Mouse (Mus musculus) intestine, embryonic 15.5 days (tissue): ENCODE data around the gene Cd163. TPM values are rescaled to one million over a fixed set of nuclear protein-coding genes. Genes with fewer than 3 reads are reported as not detected.

Experiments
- ATAC-seq: fragments of 200-750 bp; cut with Nextera tagmentation; 2 replicates; pipeline ENCODE4 v1.8.0; 2017; ENCODE audit warnings: moderate TSS enrichment, moderate library complexity
- H3K27ac ChIP-seq: fragments of 300-500 bp; sonication (generic); 2 replicates; pipeline ENCODE4 v1.5.1; 2015; ENCODE audit warnings: mild to moderate bottlenecking, inconsistent platforms
- H3K27me3 ChIP-seq: fragments of 300-500 bp; sonication (generic); replicated peaks from 2 replicates; pipeline ENCODE4 v1.6.1; 2015; ENCODE audit warnings: inconsistent platforms
- H3K36me3 ChIP-seq: fragments of 300-500 bp; sonication (generic); 2 replicates; pipeline ENCODE4 v1.6.1; 2015; ENCODE audit warnings: inconsistent platforms
- H3K4me1 ChIP-seq: fragments of 300-500 bp; sonication (generic); replicated peaks from 2 replicates; pipeline ENCODE4 v1.6.1; 2015; ENCODE audit warnings: inconsistent platforms
- H3K4me2 ChIP-seq: fragments of 300-500 bp; sonication (generic); replicated peaks from 2 replicates; pipeline ENCODE4 v1.6.1; 2015; ENCODE audit warnings: mild to moderate bottlenecking, inconsistent platforms
- H3K4me3 ChIP-seq: fragments of 300-500 bp; sonication (generic); replicated peaks from 2 replicates; pipeline ENCODE4 v1.5.1; 2015; ENCODE audit warnings: inconsistent platforms
- H3K9ac ChIP-seq: fragments of 300-500 bp; sonication (generic); 2 replicates; pipeline ENCODE4 v1.6.1; 2015; ENCODE audit warnings: inconsistent platforms
- H3K9me3 ChIP-seq: fragments of 300-500 bp; sonication (generic); 2 replicates; pipeline ENCODE4 v1.6.1; 2016; ENCODE audit warnings: inconsistent platforms
- WGBS: fragments of 180-500 bp; shearing (Covaris S2); methylation state at CpG from one replicate; pipeline ENCODE4 v1.1.7; 2015; 5-methylcytosine and 5-hydroxymethylcytosine counted together
- polyA plus RNA-seq: library from polyadenylated mRNA; unstranded; fragments of >200 nt; fragmentation: Nextera tagmentation; extraction: Ambion mirVana; gene quantifications from 2 replicates; pipeline ENCODE4 v1.2.1, GENCODE M21; 2015

Cd163 gene
- polyA plus RNA-seq, 1 experiment from 2014 or later = 0.48 TPM

DNA sequence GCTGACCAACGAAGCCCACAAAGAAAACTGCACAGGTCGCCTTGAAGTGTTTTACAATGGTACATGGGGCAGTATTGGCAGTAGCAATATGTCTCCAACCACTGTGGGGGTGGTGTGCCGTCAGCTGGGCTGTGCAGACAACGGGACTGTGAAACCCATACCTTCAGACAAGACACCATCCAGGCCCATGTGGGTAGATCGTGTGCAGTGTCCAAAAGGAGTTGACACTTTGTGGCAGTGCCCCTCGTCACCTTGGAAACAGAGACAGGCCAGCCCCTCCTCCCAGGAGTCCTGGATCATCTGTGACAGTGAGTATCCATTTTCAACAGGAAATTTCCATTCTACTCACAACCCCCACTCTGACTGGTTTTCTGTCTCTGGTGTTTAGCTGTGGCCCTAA, 15.9 kb downstream of the Cd163 start:
- H3K27ac ChIP-seq = no peak overlapping the region
- no peak overlapping the region for H3K4me2 ChIP-seq
- ATAC-seq = no peak
- H3K4me3 ChIP-seq = no peak overlapping the region
- no peaks in the 10 kb centered on the region for H3K4me1 ChIP-seq
- H3K36me3 ChIP-seq = no peaks in the 10 kb centered on the region
- 55% methylated on average over 6 of the region's 6 CpGs for WGBS
- H3K9me3 ChIP-seq = no peaks in the 10 kb centered on the region
- no peak overlapping the region for H3K9ac ChIP-seq
- no peaks in the 10 kb centered on the region for H3K27me3 ChIP-seq

- H3K36me3 ChIP-seq = no peaks in the 10 kb centered on the region
- H3K27ac ChIP-seq = no peak overlapping the region
- H3K4me3 ChIP-seq = no peak overlapping the region
- no peaks in the 10 kb centered on the region for H3K9me3 ChIP-seq
- H3K27me3 ChIP-seq = no peaks in the 10 kb centered on the region
- no peaks in the 10 kb centered on the region for H3K4me1 ChIP-seq
- H3K9ac ChIP-seq = no peak overlapping the region
- no peak for ATAC-seq
- H3K4me2 ChIP-seq = no peak overlapping the region
- WGBS = 85% methylated on average over 16 of the region's 16 CpGs
Measured at GRCm38 (mm10) chr6:124321481-124322475, 17.3 kb downstream of the Cd163 start.

DNA sequence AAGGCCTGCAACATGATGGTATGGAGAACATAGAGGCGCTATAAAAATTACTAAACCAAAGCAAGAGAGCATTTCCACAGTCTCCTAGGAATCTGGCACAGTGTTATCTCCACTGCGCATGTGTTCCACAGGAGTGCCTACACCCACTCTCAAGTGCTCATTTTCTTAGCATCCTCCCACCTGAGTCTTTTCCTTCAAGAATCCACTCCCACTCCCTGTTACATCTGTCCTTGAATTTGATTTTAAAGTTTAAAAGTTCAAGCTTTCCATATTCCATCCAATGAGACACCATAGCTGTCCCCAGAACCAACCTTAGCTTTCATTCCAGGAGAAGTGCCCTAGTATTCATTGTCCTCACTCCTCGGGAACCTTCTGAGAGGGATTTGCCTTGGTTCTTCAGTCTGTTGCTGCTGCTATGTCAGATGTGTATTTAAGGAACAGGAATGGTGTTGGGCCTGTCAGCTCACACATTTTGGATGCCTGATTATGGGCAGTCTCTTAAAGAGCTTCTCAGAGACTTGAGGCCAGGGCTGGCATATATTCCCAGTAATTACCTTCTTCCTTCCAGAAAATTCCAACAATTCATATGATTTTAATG, 24.0 kb downstream of the Cd163 start:
- Histone ChIP-seq H3K4me2 (no peak overlapping the region), H3K27me3 (no peaks in the 10 kb centered on the region), H3K36me3 (no peaks in the 10 kb centered on the region), H3K9me3 (no peaks in the 10 kb centered on the region), H3K4me1 (no peaks in the 10 kb centered on the region), H3K4me3 (no peak overlapping the region), H3K27ac (no peak overlapping the region), H3K9ac (no peak overlapping the region)
- ATAC-seq = no peak
- WGBS = 85% methylated on average over 3 of the region's 3 CpGs

- Histone ChIP-seq H3K4me3 (no peak overlapping the region), H3K27me3 (no peaks in the 10 kb centered on the region), H3K4me1 (no peaks in the 10 kb centered on the region), H3K9ac (no peak overlapping the region), H3K4me2 (no peak overlapping the region), H3K9me3 (no peaks in the 10 kb centered on the region), H3K36me3 (no peaks in the 10 kb centered on the region), H3K27ac (no peak overlapping the region)
- WGBS = 89% methylated on average over 7 of the region's 7 CpGs
- ATAC-seq = no peak
Measured at GRCm38 (mm10) chr6:124329622-124330021, 25.2 kb downstream of the Cd163 start.

DNA sequence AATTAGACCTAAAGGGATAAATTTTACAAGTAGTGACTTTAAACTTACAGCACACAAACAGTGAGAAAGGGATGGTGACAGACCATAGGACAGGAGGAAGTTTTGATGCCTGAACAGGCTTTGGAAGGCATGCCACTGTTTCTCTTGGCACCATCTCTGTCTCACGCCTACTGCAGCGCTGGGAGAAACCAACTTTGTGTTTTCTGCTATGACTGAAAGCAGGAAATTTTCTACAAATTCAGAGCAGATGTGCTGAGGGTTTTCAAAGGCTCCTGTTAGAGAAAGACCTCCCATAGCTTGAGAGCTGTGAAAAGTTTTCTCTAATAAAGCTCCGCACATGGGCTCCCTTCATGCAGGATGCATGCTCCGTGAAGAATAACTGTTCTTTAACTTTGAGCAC, 40.6 kb downstream of the Cd163 start:
- no peaks in the 10 kb centered on the region for H3K36me3 ChIP-seq
- no peaks in the 10 kb centered on the region for H3K4me1 ChIP-seq
- H3K4me3 ChIP-seq = no peak overlapping the region
- no peaks in the 10 kb centered on the region for H3K9me3 ChIP-seq
- H3K27ac ChIP-seq = no peak overlapping the region
- H3K9ac ChIP-seq = no peak overlapping the region
- 79% methylated on average over 4 of the region's 4 CpGs for WGBS
- H3K4me2 ChIP-seq = no peak overlapping the region
- no peak for ATAC-seq
- H3K27me3 ChIP-seq = no peaks in the 10 kb centered on the region

- no peak for ATAC-seq
- Histone ChIP-seq H3K9ac (no peak overlapping the region), H3K27ac (no peak overlapping the region), H3K27me3 (no peaks in the 10 kb centered on the region), H3K36me3 (no peaks in the 10 kb centered on the region), H3K4me3 (no peak overlapping the region), H3K4me1 (no peaks in the 10 kb centered on the region), H3K9me3 (no peaks in the 10 kb centered on the region), H3K4me2 (no peak overlapping the region)
- 76% methylated on average over 6 of the region's 6 CpGs for WGBS
Measured at GRCm38 (mm10) chr6:124346613-124347012, 42.2 kb downstream of the Cd163 start.

- Histone ChIP-seq H3K4me3 (no peak overlapping the region), H3K27ac (no peak overlapping the region), H3K4me2 (no peak overlapping the region), H3K9ac (no peak overlapping the region), H3K4me1 (no peaks in the 10 kb centered on the region), H3K9me3 (no peaks in the 10 kb centered on the region), H3K27me3 (no peaks in the 10 kb centered on the region), H3K36me3 (no peaks in the 10 kb centered on the region)
- ATAC-seq = no peak
- 61% methylated on average over 2 of the region's 2 CpGs for WGBS
Measured at GRCm38 (mm10) chr6:124353246-124353645, 48.8 kb downstream of the Cd163 start.

DNA sequence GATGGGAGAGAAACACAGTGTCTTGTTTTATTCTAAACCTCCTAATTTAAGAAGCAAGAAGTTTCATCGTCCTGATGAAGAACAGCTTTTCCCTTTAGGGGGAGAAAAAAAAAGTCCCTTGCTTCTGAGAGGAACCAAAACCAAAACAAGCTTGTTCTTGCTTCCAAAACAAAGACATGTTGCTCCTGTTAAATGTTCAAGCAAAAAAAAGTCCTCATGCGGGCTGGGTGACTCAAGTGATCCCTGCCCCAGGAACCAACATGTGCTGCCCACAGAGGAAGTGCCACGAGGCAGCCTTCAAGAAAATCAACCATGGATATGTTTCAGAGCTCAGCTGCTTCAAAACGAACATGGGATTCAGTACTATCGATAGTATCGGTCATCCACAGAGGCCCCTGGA, 54.5 kb downstream of the Cd163 start:
- Histone ChIP-seq H3K9ac (no peak overlapping the region), H3K36me3 (no peaks in the 10 kb centered on the region), H3K27me3 (no peaks in the 10 kb centered on the region), H3K27ac (no peak overlapping the region), H3K4me2 (no peak overlapping the region), H3K4me1 (no peaks in the 10 kb centered on the region), H3K9me3 (no peaks in the 10 kb centered on the region), H3K4me3 (no peak overlapping the region)
- no peak for ATAC-seq
- 78% methylated on average over 6 of the region's 6 CpGs for WGBS

GRCm38 (mm10) chr6:124360549-124360948, 56.1 kb downstream of the Cd163 start:
- Histone ChIP-seq H3K27ac (no peak overlapping the region), H3K9me3 (no peaks in the 10 kb centered on the region), H3K9ac (no peak overlapping the region), H3K4me2 (no peak overlapping the region), H3K4me3 (no peak overlapping the region), H3K27me3 (no peaks in the 10 kb centered on the region), H3K36me3 (no peaks in the 10 kb centered on the region), H3K4me1 (no peaks in the 10 kb centered on the region)
- ATAC-seq = no peak
- 49% methylated on average over 6 of the region's 6 CpGs for WGBS

DNA sequence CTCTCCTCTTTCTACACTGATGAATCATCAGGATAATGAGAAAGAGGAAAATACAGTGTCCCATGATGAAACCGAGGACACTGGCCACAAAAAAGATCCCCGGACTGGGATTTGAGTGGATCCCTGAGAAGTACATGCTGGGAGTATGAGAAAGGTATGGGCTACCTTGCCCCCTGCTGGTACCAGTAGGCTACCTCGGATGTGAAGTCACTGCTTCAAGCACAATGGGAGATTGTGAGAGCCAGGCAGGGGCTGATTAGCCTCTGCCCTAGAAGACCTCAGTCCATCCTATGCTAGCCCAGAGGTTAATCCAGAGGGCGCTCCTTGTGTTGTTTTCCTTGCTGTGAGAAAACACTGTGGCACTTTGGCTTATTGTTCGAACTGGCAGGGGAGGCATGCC, 59.9 kb downstream of the Cd163 start:
- H3K27me3 ChIP-seq = no peaks in the 10 kb centered on the region
- no peak overlapping the region for H3K4me3 ChIP-seq
- H3K4me2 ChIP-seq = no peak overlapping the region
- H3K9ac ChIP-seq = no peak overlapping the region
- no peak for ATAC-seq
- H3K27ac ChIP-seq = no peak overlapping the region
- H3K36me3 ChIP-seq = no peaks in the 10 kb centered on the region
- no peaks in the 10 kb centered on the region for H3K4me1 ChIP-seq
- H3K9me3 ChIP-seq = no peaks in the 10 kb centered on the region
- WGBS = 57% methylated on average over 5 of the region's 5 CpGs

DNA sequence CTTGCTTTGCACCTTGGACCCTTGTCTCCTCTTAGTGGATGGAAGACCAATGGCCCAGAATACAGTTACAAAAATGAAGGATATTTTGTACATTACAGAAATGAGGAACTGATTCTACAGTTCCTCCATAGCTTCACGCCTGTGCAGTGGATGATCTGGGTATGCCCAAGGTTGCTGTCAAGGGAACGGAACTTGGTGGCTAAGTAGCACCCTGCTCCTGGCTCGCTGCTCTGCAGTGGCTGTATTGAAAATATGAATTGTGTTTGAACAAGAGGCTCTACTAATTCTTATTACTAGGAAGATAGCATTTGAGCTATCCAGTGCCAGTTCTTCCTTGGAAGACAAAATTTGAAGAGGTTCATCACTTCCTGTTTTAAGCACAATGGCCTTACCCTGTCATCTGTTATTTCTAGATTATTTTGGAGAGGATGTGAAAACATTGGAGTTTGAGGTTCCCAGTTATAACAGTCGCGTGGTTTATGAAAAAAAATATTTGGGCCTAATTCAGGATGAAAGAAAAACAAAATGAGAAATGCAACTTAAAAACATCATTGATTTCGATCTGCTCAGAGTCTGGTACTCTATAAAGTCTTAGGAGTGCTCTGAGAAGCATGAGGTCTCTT, 69.2 kb downstream of the Cd163 start:
- Histone ChIP-seq H3K36me3 (no peaks in the 10 kb centered on the region), H3K4me1 (no peaks in the 10 kb centered on the region), H3K4me3 (no peak overlapping the region), H3K27ac (no peak overlapping the region), H3K9ac (no peak overlapping the region), H3K9me3 (no peaks in the 10 kb centered on the region), H3K4me2 (no peak overlapping the region), H3K27me3 (no peaks in the 10 kb centered on the region)
- WGBS = 81% methylated on average over 6 of the region's 6 CpGs
- no peak for ATAC-seq

- Histone ChIP-seq H3K4me3 (no peak overlapping the region), H3K9ac (no peak overlapping the region), H3K36me3 (no peaks in the 10 kb centered on the region), H3K4me1 (no peaks in the 10 kb centered on the region), H3K27me3 (no peaks in the 10 kb centered on the region), H3K27ac (no peak overlapping the region), H3K9me3 (no peaks in the 10 kb centered on the region), H3K4me2 (no peak overlapping the region)
- WGBS = 79% methylated on average over 4 of the region's 4 CpGs
- ATAC-seq = no peak
Measured at GRCm38 (mm10) chr6:124374683-124375082, 70.2 kb downstream of the Cd163 start.
